Mouse (Mus musculus): Measurements from ENCODE around the gene Cavin3. TPM values are rescaled to one million over a fixed set of nuclear protein-coding genes. Genes with fewer than 3 reads are reported as not detected.

Gene Cavin3
- polyA plus RNA-seq, 1 experiment: not detected

DNA sequence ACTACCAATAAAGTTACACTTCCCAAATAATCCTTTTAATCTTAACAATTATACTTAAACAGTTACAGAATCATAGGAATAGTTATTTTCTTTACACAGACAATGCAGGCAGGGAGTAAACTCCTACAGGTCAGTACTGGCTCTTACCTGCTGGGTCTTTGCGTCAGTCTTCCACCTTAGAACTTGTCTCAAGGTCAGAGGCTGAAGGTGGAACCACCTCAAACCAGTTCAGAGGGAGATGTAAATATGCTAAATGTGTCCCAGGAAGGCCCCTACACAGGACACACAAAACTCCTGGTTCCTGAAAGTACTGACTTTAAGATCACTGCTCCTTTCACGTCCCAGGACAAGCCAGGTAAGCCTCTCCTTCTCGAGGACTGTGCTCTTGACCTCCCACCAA, 37.0 kb downstream of the Cavin3 start:
- TF ChIP-seq GATA1 (IDR thresholded peaks at IDR 0.05; ENCODE audit: low read length): no peak

DNA sequence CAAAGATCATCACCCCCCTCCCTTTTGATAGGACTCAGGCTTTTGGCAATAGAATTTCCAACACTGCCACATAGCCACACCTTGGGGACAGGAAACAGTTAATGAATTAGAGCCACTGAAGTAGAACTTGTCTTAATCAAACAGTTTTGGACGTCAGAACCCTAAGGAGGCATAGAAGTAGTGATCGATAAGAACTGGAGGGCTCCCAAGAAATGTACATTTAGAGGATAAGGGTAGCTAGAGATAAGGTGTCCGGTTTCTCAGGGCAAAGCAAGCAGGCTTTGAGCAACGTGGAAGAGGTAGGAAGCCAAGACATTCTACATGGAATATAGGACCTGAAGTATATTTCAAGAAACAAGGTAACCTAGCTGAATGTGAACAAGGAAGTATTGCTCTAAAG, 40.7 kb downstream of the Cavin3 start:
- TF ChIP-seq GATA1 (IDR thresholded peaks at IDR 0.05; ENCODE audit: low read length): no peak

DNA sequence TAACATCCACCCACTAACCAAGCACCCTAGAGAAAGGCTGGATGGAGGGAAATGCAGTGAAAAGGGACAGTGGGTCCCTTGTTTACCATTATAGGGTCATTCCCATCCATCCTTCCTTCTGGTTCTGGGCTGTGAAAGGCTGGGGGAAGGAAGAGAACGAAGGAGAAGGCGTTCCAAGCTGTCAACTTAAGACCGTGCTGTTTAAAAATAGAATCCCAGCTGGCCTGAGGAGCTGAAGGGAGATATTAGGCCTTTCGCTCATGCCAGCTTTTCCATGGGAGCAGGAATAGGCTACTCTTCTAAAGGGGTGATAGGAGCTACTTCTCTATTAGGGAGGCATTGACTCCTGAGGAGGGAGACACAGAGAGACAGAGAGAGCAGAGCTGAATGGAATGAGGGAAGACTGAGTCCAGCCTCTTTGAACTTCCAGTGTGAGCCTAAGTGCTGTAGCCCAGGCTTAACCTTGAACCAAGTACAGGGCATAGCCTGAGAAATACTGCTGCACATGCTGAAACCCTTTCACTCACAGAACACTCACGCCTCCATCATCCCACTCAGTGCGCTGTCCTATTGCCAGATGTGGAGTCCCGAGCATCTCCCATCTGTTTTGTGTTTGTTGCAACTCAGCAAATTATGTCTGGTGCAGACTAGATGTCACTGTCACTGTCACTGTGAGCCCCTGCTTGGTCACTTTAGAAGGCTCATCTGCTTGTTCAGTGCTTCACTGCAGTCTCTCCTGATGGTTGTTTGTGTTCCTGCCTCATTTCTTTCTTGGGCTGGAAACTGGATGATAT, 43.9 kb downstream of the Cavin3 start:
- TF ChIP-seq GATA1 (IDR thresholded peaks at IDR 0.05; ENCODE audit: low read length): no peak

DNA sequence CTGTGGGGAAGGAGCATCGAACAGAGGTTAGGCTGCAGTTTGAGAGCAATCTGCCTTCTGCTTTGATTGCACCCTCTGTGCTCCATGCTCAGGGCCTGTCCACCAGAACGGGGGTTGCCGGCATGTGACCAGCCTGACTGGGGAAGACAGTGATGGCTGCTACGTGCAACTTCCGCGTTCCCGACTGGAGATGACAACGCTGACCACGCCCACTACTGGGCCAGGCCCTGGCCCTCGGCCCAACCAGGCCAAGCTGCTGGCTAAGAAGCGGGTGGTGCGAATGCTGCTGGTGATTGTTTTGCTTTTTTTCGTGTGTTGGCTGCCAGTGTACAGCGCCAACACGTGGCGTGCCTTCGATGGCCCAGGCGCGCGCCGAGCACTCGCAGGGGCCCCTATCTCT, 47.3 kb downstream of the Cavin3 start:
- no peak for TF ChIP-seq GATA1 (IDR thresholded peaks at IDR 0.05; ENCODE audit: low read length)

DNA sequence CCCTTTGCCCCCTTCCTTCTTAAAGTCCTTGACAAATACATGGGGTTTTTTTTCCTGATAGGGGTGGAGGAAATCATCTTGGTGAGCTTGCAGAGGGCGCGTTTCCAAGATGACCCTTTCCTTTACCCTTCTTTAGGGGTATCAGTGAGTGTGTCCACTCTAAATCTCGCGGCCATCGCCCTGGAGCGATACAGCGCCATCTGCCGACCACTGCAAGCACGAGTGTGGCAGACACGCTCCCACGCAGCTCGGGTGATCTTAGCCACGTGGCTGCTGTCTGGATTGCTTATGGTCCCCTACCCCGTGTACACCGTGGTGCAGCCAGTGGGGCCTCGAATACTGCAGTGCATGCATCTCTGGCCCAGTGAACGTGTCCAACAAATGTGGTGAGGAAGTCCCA, 48.2 kb downstream of the Cavin3 start:
- TF ChIP-seq GATA1 (IDR thresholded peaks at IDR 0.05; ENCODE audit: low read length): no peak

DNA sequence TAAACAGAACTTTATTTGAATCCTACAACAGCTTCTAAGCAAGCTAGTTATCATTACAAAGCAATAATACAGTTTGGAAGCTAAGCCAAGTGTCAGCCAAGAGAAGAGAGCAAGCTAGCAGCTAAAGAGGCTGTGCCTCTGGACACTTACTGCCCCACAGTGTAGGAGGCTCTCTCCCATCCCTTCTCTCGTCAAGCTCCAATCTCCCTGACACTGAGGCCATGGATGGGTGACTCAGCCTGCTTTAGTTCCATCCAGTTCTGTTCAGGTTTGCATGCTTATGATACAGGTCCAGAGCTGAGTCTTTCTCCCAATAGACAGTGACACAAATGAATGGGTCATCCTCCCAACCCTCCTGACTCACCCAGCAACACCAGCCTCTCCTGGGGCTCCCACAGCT, 50.0 kb downstream of the Cavin3 start:
- TF ChIP-seq GATA1 (IDR thresholded peaks at IDR 0.05; ENCODE audit: low read length): no peak

Other genes starting within 250 kb of the Cavin3 start
- not detected in 2 replicates for gene Olfr688, start 194.2 kb downstream of the Cavin3 start, polyA plus RNA-seq (2012)
- gene Olfr689, start 171.1 kb downstream of the Cavin3 start, polyA plus RNA-seq (2012): not detected in 2 replicates
- gene Olfr690, start 148.2 kb downstream of the Cavin3 start, polyA plus RNA-seq (2012): not detected in 2 replicates
- not detected in 2 replicates for gene Olfr691, start 140.0 kb downstream of the Cavin3 start, polyA plus RNA-seq (2012)
- not detected in 2 replicates for gene Olfr692, start 114.1 kb downstream of the Cavin3 start, polyA plus RNA-seq (2012)
- gene Gm5901, start 107.3 kb downstream of the Cavin3 start, polyA plus RNA-seq (2012): not detected in 2 replicates
- 41.2 TPM in 2 replicates for gene Fam160a2, start 82.2 kb downstream of the Cavin3 start, polyA plus RNA-seq (2012)
- gene Cnga4, start 77.7 kb downstream of the Cavin3 start, polyA plus RNA-seq (2012): not detected in 2 replicates
- not detected in 2 replicates for gene Cckbr, start 56.6 kb downstream of the Cavin3 start, polyA plus RNA-seq (2012)
- gene Smpd1, start 72.1 kb upstream of the Cavin3 start, polyA plus RNA-seq (2012): 21.0 and 24.4 TPM in 2 replicates
- 0.05 TPM in 1 of 2 replicates, not detected in the other for gene Apbb1, start 99.4 kb upstream of the Cavin3 start, polyA plus RNA-seq (2012)
- not detected in 2 replicates for gene Hpx, start 117.8 kb upstream of the Cavin3 start, polyA plus RNA-seq (2012)
- gene Trim3, start 151.3 kb upstream of the Cavin3 start, polyA plus RNA-seq (2012): 8.4 and 8.6 TPM in 2 replicates
- 339 and 340 TPM in 2 replicates for gene Timm10b, start 157.8 kb upstream of the Cavin3 start, polyA plus RNA-seq (2012)
- gene Arfip2, start 158.1 kb upstream of the Cavin3 start, polyA plus RNA-seq (2012): 54.8 and 69.6 TPM in 2 replicates
- 49.4 and 234 TPM in 2 replicates for gene Gm45799, start 158.3 kb upstream of the Cavin3 start, polyA plus RNA-seq (2012)
- not detected in 2 replicates for gene Dnhd1, start 168.5 kb upstream of the Cavin3 start, polyA plus RNA-seq (2012)

All from G1E-ER4 (cell line).